Mouse (Mus musculus): ENCODE data around the gene Faf1.

Gene Faf1

GRCm38 (mm10) chr4:109985424-109986172 is 309.2 kb downstream of the Faf1 start:
- in situ Hi-C loops (cut with MboI; ENCODE audit: unreplicated experiment in 2 of 2) = no loop called here

DNA sequence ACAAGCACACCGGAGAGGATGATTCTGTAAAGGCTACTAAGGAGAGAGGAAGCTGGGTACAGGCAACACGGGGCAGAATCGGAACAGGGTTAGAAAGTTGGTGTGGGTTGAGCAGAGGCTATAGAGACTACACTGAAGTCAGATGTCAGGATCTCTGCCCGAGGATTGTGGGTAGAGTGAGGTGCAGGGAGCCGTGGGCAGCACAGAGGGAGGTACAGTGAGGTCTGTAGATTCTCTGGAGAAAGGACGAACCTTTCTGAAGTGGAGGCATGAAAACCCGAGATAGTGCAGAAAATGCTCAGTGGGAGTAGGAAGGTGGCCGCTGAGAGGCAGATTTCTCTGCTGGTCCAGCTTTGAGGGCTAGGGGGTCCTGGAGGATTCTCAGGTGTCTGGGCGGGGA is 309.9 kb downstream of the Faf1 start:
- in situ Hi-C loops (cut with MboI; ENCODE audit: unreplicated experiment in 2 of 2) = no loop called here

DNA sequence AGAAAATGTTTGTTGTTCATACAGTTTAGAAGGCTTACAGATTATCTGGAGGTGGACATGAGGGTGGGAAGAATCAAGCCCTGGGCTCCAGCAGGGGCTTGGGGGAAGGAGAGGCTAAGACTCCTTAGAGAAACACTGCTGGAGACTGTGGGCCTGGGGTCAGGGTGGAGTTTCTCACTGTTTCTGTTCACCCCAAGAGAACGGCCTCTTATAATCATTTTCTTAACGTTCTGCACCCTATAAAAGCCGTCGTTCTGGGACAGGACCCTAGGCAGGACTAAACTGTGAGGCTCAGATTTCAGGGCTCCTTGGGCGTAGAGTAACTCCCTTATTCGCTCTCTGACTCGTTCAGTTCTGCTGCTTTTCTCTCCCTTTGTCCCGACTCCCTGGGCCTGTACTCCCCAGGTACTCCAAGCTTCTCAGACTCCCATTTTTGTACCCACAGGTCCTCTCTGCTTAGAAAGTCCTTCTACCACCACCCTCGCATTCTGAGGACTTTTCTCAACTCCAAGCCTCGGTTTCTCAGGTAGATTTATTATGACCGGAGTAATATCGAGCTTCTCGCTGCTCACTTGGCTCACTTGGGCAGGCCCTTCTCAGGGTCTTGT is 310.5 kb downstream of the Faf1 start:
- in situ Hi-C loops (cut with MboI; ENCODE audit: unreplicated experiment in 2 of 2) = no loop called here

DNA sequence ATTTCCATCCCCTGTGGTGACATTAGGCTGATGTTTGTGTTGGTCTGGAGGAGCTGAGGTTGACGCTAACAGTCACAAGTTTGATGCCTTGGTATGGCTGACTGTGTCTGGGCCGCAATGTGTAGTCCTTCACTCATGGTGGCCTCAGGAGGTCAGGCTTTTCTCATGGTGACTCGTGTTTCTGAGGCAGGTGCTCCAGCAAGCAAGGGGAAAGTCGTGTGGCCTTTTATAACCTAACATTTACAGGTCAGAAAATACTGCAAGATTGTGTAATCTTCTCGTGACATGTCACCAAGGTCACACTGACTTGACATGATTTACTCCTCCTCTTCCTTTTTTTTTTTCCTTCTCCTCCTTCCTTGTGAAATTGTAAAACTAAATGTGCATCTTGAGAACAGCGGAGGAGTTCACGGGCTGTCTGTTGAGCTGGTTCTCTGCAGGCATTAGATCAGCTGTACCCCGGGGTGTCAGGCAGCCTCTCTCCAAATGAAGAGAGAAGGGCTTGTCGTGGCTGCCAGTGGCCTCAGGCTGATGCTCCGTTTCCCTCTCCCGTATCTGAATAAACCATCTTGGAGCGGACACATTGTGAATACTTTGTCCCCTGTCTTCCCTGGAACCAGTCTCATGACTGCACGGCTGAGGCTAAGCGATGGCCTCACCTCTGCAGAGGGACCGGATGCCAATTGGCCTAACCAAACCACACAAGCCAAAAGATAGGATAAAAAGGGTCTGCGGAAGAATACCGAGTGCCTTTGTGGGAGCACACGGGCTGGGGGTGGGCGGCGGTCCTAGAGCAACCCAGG is 311.4 kb downstream of the Faf1 start:
- in situ Hi-C loops (cut with MboI; ENCODE audit: unreplicated experiment in 2 of 2) = no loop called here

- in situ Hi-C loops (cut with MboI; ENCODE audit: unreplicated experiment in 2 of 2) = no loop called here
These were observed 312.0 kb downstream of the Faf1 start for GRCm38 (mm10) chr4:109988411-109988810.

GRCm38 (mm10) chr4:109989213-109989612 is 312.8 kb downstream of the Faf1 start:
- in situ Hi-C loops (cut with MboI; ENCODE audit: unreplicated experiment in 2 of 2) = no loop called here

GRCm38 (mm10) chr4:110006044-110006443 is 329.7 kb downstream of the Faf1 start:
- in situ Hi-C loops (cut with MboI; ENCODE audit: unreplicated experiment in 2 of 2) = loop anchor here (25.0 kb wide), 2 partner anchors 769 to 1319 kb away; partner anchors contain the start of gene Calr4 (in 1 of the 2)
